Mouse (Mus musculus) heart, adult 18-20 months (tissue): ENCODE data around the gene Wdr12. TPM values are rescaled to one million over a fixed set of nuclear protein-coding genes. Genes with fewer than 3 reads are reported as not detected.
"Not testable (repeated sequence)": the region's sequence is repeated elsewhere in the genome, so short reads cannot be mapped to it uniquely, and the experiment has no call there.

Experiments
- DNase-seq, 2 experiments: peaks; one replicate each; pipeline ENCODE4 v3.0.0; 2021 to 2022; ENCODE audit warnings: mixed read lengths in 1 of 2
- long read RNA-seq, 2 experiments: library from polyadenylated mRNA; stranded (forward); transcript quantifications; one replicate each; pipeline ENCODE4 v2.0.0; 2021
- total RNA-seq, 2 experiments: library from RNA; stranded (reverse); gene quantifications; 2 replicates each; pipeline ENCODE4 v1.2.3; 2021

The Wdr12 gene
- total RNA-seq = 10 to 100 TPM; 11.0 to 12.6 TPM
- long read RNA-seq, experiment 1, full-length matches to known transcripts = 18 of 21 reads
- long read RNA-seq, experiment 1, partial matches to known transcripts = 0 of 21 reads
- long read RNA-seq, experiment 1, other reads (novel, unspliced or antisense) = 3 of 21 reads
- long read RNA-seq, experiment 2, full-length matches to known transcripts = 10 of 13 reads
- long read RNA-seq, experiment 2, partial matches to known transcripts = 0 of 13 reads
- long read RNA-seq, experiment 2, other reads (novel, unspliced or antisense) = 3 of 13 reads

- DNase-seq = peak; percentile 97 to 98
Measured at GRCm38 (mm10) chr1:60098024-60098781, at the start of gene Wdr12, which contains the start of gene Carf. TSS of gene Wdr12 (minus strand) at chr1:60098645. TSS of gene Carf (plus strand) at chr1:60098247.

GRCm38 (mm10) chr1:60137346-60137745, 38.9 kb upstream of the Wdr12 start:
- no peak for DNase-seq

- no peak for DNase-seq
Measured at GRCm38 (mm10) chr1:60117721-60118455, 19.4 kb upstream of the Wdr12 start.

GRCm38 (mm10) chr1:60104582-60104981, 6.1 kb upstream of the Wdr12 start:
- no peak for DNase-seq

GRCm38 (mm10) chr1:60098839-60099238, 394 bp upstream of the Wdr12 start:
- no peak for DNase-seq

GRCm38 (mm10) chr1:60097277-60098023, 995 bp downstream of the Wdr12 start:
- peak; percentile 68 to 81 for DNase-seq

- peak in 1 of 2 experiments; percentile 4 for DNase-seq
Measured at GRCm38 (mm10) chr1:60096572-60097276, 1.7 kb downstream of the Wdr12 start.

- no peak for DNase-seq
Measured at GRCm38 (mm10) chr1:60076411-60076810, 22.0 kb downstream of the Wdr12 start.

- DNase-seq = no peak
Measured at GRCm38 (mm10) chr1:60075590-60075989, 22.9 kb downstream of the Wdr12 start.

GRCm38 (mm10) chr1:60074935-60075334, 23.5 kb downstream of the Wdr12 start:
- no peak for DNase-seq

GRCm38 (mm10) chr1:60070725-60071124, 27.7 kb downstream of the Wdr12 start:
- DNase-seq = peak in 1 of 2 experiments; percentile 1

- DNase-seq = no peak
Measured at GRCm38 (mm10) chr1:60056310-60056709, 42.1 kb downstream of the Wdr12 start.

- DNase-seq = no peak
Measured at GRCm38 (mm10) chr1:60054659-60055058, 43.8 kb downstream of the Wdr12 start.

GRCm38 (mm10) chr1:60047481-60047880, 51.0 kb downstream of the Wdr12 start:
- not testable (repeated sequence) for DNase-seq

GRCm38 (mm10) chr1:60044595-60044994, 53.9 kb downstream of the Wdr12 start:
- DNase-seq = no peak

GRCm38 (mm10) chr1:60042796-60043469, 55.5 kb downstream of the Wdr12 start, which contains the start of gene Ica1l:
TSS of gene Ica1l (minus strand) at chr1:60043184.
- peak; percentile 57 to 58 for DNase-seq

- DNase-seq = no peak
Measured at GRCm38 (mm10) chr1:60042398-60042795, 56.0 kb downstream of the Wdr12 start.

GRCm38 (mm10) chr1:60035044-60035443, 63.4 kb downstream of the Wdr12 start:
- DNase-seq = no peak
